Mouse (Mus musculus): ENCODE results near the gene Uts2b. TPM values are rescaled to one million over a fixed set of nuclear protein-coding genes. Genes with fewer than 3 reads are reported as not detected.

The Uts2b gene
- polyA plus RNA-seq (2016; fragmentation: Nextera tagmentation; extraction: Ambion mirVana): not detected in 2 replicates

DNA sequence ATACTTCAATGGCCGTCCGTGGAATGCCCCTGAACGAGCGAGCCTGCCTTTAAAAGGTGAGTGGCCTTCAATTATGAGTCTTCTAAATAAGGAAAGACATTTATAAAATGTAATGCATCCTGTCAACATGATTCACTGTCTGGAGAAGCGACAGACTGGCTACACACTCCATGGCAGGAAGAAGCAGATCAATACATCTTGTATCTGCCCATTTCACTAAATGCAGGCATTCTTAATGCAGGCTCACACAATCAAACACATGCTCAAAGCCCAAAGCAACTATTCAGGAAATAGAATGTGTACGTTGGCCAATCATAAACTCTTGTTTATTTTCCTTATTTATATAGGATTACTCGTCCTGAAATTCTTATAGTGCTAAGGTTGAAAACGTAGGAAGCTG, at the start of gene Uts2b:
Uts2b (minus strand) TSS at position 49 of the 400 bp plus-strand sequence.
- WGBS: 89% methylated on average over 8 of the region's 8 CpGs
- Histone ChIP-seq H3K27me3 (ENCODE audit: poor library complexity, severe bottlenecking) (no peaks in the 10 kb centered on the region), H3K9me3 (no peaks in the 10 kb centered on the region), H3K4me1 (no peaks in the 10 kb centered on the region), H3K36me3 (replicated peaks) (no peaks in the 10 kb centered on the region), H3K27ac (no peak within 1 kb of the TSS), H3K4me3 (no peak within 1 kb of the TSS)
- DNase-seq (ENCODE audit: extremely low spot score, low spot score): no peak

DNA sequence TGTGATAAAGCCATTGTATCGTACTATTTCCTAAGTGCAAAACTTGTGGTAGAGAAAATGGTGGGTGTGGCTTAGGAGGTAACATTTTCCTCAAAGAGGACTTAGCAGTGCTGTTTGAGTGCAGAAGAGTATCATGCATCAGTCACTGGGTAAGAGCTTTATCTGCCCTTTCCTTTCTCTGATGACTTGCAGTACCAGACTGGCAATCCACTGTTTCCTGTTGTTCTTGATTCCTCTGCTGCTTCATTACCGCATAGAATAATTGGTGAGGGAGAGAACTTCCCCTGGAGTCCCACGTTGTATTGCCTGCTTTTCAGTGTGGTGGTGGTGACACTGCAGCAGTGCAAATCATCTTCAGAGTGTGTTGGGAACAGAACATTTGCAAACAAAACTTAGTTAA, 47.6 kb upstream of the Uts2b start:
- 94% methylated on average over 3 of the region's 3 CpGs for WGBS
- DNase-seq (ENCODE audit: extremely low spot score, low spot score): no peak
- no peaks in the 10 kb centered on the region for H3K4me1 ChIP-seq
- H3K4me3 ChIP-seq: no peak overlapping the region
- H3K9me3 ChIP-seq: peaks cover 12% of the 10 kb centered on the region
- no peak overlapping the region for H3K27ac ChIP-seq
- H3K36me3 ChIP-seq (replicated peaks): peaks cover 98% of the 10 kb centered on the region
- no peaks in the 10 kb centered on the region for H3K27me3 ChIP-seq (ENCODE audit: poor library complexity, severe bottlenecking)

DNA sequence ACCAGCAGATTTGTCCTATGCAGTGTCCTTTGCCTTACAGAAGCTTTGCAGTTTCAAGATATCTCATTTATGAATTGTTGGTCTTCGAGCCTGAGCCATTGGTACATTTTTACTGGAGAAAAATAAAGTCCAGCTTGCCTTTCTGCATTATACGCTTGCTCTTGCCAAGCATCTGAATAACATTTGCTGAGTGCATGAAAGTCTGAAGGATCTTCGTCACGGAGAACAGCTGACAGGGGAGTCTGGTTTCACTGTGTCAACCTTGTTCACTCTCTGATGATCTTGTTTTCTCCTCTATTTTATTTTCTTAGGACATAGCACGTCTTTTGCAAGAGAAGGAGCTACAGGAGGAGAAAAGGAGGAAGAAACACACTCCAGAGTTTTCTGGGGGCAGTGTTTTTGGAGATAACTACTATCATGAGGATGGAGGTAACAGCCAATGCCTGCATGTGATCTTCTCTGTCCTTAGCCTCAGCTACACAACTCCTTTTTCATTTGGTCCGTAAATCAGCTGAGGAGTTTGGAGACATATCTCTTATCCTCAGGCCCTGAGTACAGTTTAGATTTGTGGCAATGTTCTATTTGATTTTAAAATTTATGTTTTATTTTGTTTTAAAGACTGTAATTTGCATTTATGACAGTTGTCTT, 47.0 kb upstream of the Uts2b start:
- no peak for DNase-seq (ENCODE audit: extremely low spot score, low spot score)
- Histone ChIP-seq H3K4me3 (no peak overlapping the region), H3K4me1 (no peaks in the 10 kb centered on the region), H3K9me3 (peaks cover 6% of the 10 kb centered on the region), H3K27me3 (ENCODE audit: poor library complexity, severe bottlenecking) (no peaks in the 10 kb centered on the region), H3K27ac (no peak overlapping the region), H3K36me3 (replicated peaks) (peaks cover 98% of the 10 kb centered on the region)
- WGBS: 93% methylated on average over 6 of the region's 6 CpGs

DNA sequence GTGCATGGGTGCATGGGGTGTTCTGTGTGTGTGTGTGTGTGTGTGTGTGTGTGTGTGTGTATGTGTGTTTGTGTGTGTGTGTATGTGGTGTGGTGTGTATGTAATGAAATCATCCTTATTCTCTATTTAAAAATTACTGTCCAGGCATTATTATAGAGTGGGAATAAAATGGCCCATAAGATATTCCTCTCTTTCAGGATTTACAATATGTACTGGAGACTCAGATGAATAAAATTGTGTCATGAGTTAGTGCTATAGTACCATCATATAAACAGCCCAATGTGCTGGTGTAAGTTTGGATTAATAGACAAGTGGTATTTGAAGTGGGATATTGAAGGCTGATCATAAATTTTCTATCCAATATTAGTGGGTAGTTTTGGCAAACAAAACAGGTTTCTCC, 34.1 kb upstream of the Uts2b start:
- Histone ChIP-seq H3K9me3 (no peaks in the 10 kb centered on the region), H3K4me1 (no peaks in the 10 kb centered on the region), H3K4me3 (no peak overlapping the region), H3K27me3 (ENCODE audit: poor library complexity, severe bottlenecking) (no peaks in the 10 kb centered on the region), H3K36me3 (replicated peaks) (peaks cover 32% of the 10 kb centered on the region), H3K27ac (no peak overlapping the region)
- DNase-seq (ENCODE audit: extremely low spot score, low spot score): no peak

DNA sequence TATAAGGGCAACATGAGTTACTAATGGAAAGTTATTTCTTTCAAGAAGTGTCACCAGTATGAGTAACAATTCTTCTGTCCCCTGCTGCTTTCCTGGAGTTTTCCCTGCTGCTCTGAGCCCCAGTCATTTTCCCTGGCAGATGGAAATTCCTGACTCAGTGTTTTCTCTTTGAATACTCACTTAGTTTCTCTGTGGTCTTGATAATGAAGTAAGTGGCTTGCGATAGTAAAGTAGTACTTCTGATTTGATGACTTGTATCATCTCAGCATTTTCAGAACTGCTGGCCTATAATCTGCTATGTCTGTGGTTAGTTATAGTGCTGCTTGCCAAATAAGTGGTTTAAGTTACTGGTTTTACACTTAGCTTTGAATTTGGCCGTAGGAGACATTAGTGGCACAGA, 31.5 kb upstream of the Uts2b start:
- 93% methylated on average over 2 of the region's 2 CpGs for WGBS
- Histone ChIP-seq H3K36me3 (replicated peaks) (peaks cover 18% of the 10 kb centered on the region), H3K27me3 (ENCODE audit: poor library complexity, severe bottlenecking) (no peaks in the 10 kb centered on the region)

DNA sequence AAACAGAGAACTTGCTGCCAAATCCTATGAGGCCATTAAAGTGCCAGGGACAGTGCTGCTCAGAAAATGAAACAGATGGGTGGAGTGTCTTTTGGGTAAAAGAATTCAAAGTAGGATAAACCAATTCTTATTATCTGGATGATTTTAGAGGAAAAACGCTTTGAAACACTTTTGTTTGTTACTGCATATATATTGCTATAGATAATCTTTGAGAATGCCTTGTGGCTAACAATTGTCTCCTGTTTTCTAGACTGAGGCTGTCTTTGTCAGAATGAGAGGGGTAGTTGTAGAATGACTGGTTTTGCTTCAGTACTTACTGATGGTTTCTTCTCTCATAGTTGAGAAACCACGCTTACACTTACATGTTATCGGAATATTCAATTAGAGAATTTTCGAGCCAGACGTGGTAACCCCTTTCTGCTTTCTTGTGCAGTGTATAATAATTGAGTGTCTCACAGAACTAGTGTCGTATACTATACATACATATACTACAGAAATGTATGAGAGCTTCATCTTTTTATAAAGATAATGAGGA, 29.7 kb upstream of the Uts2b start:
- DNase-seq (ENCODE audit: extremely low spot score, low spot score): no peak
- no peaks in the 10 kb centered on the region; the same call in 1 of the 2 replicates for H3K9me3 ChIP-seq
- H3K4me3 ChIP-seq: no peak overlapping the region
- H3K4me1 ChIP-seq: no peaks in the 10 kb centered on the region
- no peaks in the 10 kb centered on the region for H3K27me3 ChIP-seq (ENCODE audit: poor library complexity, severe bottlenecking)
- 93% methylated on average over 6 of the region's 6 CpGs for whole genome bisulfite sequencing
- no peak overlapping the region for H3K27ac ChIP-seq
- H3K36me3 ChIP-seq (replicated peaks): peaks cover 17% of the 10 kb centered on the region

More for the DNA sequence above, 31.5 kb upstream of the Uts2b start:
- Histone ChIP-seq H3K27ac (no peak overlapping the region), H3K4me1 (no peaks in the 10 kb centered on the region), H3K4me3 (no peak overlapping the region), H3K9me3 (no peaks in the 10 kb centered on the region)
- no peak for DNase-seq (ENCODE audit: extremely low spot score, low spot score)

DNA sequence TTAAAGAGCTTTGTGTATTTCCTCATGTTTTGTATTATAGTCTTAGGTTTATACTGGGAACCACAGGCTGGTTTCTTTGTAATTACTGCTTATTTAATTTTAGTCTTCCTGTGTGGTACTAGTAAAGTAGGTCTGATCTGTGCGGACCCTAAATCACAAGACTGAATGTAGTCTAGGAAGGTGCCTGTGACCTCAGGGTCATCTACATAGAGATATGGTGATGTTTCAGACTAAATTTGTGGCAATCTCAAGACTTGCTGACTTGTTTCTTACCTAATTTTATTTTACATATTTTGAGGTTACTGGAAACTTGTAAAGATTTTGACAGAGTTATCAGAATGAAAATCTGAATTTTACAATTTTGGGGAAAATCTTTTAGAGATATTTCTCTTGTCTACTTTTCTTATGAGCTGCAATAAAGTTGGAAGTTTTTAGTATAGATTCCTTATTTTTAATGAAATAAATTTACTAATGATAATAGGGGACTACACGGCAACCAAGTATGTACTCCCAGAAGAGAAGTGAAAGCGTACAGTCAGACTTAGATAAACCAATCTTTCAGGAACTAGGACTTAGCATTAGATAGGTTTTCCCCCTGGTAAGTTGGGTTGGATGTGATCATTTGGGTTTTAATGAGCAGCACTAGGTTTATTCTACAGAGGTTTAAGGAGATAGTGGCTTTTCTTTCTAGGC, 29.1 kb upstream of the Uts2b start:
- H3K27ac ChIP-seq: no peak overlapping the region
- DNase-seq (ENCODE audit: extremely low spot score, low spot score): no peak
- no peaks in the 10 kb centered on the region; the same call in 1 of the 2 replicates for H3K9me3 ChIP-seq
- no peaks in the 10 kb centered on the region for H3K27me3 ChIP-seq (ENCODE audit: poor library complexity, severe bottlenecking)
- H3K4me3 ChIP-seq: no peak overlapping the region
- no peaks in the 10 kb centered on the region for H3K4me1 ChIP-seq
- peaks cover 17% of the 10 kb centered on the region for H3K36me3 ChIP-seq (replicated peaks)
- 92% methylated on average over 3 of the region's 3 CpGs for WGBS

DNA sequence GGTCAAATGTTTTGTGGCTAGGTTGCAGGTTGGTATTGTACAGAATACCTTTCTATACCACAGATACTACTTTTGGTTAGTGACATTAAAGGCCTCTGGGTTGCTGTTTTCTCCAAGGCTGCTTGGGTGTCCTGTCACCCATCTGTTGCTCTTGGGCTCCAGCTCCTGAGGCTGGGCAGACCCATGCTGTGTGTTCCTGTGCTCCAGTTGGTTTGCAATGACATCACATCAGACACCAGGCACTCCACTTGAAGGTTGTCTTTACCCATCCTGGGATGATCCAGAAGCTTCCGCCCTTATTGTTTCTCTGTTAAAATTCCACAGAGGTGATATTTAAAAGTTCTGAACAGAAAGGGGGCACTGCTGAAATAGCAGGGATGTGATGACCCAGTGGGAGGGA, 26.9 kb upstream of the Uts2b start:
- Histone ChIP-seq H3K4me3 (no peak overlapping the region), H3K36me3 (replicated peaks) (peaks cover 17% of the 10 kb centered on the region), H3K27me3 (ENCODE audit: poor library complexity, severe bottlenecking) (no peaks in the 10 kb centered on the region), H3K9me3 (no peaks in the 10 kb centered on the region; the same call in 1 of the 2 replicates), H3K27ac (no peak overlapping the region), H3K4me1 (no peaks in the 10 kb centered on the region)
- 91% methylated on average over 1 of the region's 1 CpGs for WGBS
- DNase-seq (ENCODE audit: extremely low spot score, low spot score): no peak

DNA sequence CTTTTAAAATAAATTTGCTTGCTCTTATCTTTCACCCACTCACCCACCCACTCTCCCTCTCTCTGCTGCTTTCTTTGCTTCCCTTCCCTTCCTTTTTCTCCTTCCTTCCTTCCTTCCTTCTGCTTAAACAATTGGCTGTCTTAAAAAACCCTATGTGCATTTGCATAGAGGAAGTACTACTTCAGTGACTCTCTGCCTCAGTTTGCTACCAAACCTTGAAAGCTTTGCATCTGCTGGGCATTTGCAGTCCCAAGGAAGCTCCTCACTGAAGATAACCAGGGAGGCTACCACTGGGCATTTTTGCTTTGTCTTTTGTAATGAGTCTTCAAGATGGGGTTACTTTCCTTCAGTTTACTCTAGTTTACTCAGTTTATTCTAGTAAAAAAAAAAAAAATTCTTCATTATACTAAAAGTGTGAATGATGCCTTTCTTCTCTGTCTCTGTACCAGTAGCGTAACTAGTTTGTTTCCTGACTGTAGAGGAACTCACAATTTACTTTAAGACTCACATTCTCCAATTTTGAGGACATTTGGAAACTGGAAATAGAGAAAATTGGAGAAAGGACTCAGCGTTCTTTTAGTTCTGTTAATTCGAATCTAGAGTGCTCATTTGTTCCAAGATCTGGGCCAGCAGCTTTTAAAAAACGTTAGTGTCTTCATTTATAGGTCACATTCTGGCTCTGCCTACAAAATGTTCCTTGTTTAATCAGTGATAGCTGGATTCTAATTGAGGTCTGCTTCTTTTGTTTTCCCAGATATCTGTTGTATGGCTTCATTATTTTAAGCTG, 25.4 kb upstream of the Uts2b start:
- no peaks in the 10 kb centered on the region; the same call in 1 of the 2 replicates for H3K9me3 ChIP-seq
- no peak for DNase-seq (ENCODE audit: extremely low spot score, low spot score)
- no peak overlapping the region for H3K27ac ChIP-seq
- peaks cover 13% of the 10 kb centered on the region for H3K4me1 ChIP-seq
- H3K27me3 ChIP-seq (ENCODE audit: poor library complexity, severe bottlenecking): no peaks in the 10 kb centered on the region
- WGBS: 93% methylated on average over 4 of the region's 4 CpGs
- peaks cover 17% of the 10 kb centered on the region for H3K36me3 ChIP-seq (replicated peaks)
- H3K4me3 ChIP-seq: no peak overlapping the region

DNA sequence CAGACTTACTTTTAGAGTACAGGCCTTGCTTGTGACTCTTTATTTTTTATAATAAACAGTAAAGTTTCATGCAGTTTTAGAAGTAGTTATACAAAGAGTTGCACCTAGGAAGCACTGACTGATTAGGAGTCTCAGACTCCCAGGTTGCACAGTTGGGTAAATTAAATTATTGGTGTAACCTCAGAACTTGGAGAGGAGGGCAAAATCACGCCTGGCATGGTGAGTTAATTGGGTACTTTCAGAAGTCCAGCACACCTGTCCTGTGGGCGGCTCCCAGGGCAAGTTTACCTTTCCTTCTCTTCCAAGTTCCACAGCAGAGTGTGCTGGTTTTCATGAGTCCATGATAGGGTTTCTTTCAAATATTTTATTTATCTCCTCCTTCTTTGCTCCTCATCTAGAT, 21.8 kb upstream of the Uts2b start:
- no peak for DNase-seq (ENCODE audit: extremely low spot score, low spot score)
- 86% methylated on average over 2 of the region's 2 CpGs for WGBS
- no peaks in the 10 kb centered on the region; the same call in 1 of the 2 replicates for H3K9me3 ChIP-seq

DNA sequence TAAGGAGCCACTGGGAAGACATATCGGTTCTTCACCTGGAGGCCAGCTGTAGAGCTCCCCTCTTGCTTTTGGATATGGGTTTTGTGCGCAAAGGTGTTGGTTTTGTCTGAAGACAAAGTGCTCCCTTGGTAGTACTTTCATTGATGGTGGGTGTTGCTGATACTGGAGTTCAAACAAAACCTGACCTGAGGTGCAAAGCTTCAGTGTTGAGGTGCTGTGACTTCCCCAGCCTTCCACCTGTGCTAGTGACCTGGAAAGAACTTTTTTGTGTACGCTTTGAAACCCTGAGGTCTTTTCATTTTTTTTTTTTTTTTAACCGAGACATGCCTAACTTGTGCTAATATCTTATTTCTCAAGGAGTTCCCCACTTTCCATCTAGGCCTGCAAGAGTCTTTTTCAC, 20.3 kb upstream of the Uts2b start:
- WGBS: 94% methylated on average over 4 of the region's 4 CpGs
- peaks cover 30% of the 10 kb centered on the region for H3K4me1 ChIP-seq
- peak overlapping the region; percentile 98 for H3K27ac ChIP-seq
- peak overlapping the region; percentile 89 for H3K4me3 ChIP-seq
- no peaks in the 10 kb centered on the region for H3K9me3 ChIP-seq
- no peak for DNase-seq (ENCODE audit: extremely low spot score, low spot score)
- H3K27me3 ChIP-seq (ENCODE audit: poor library complexity, severe bottlenecking): no peaks in the 10 kb centered on the region
- 0 out of 2 replicates have a peak, but pooled peaks cover 2% of the 10 kb centered on the region for H3K36me3 ChIP-seq (replicated peaks)

More for the DNA sequence above, 21.8 kb upstream of the Uts2b start:
- no peak overlapping the region for H3K27ac ChIP-seq
- no peak overlapping the region for H3K4me3 ChIP-seq
- peaks cover 30% of the 10 kb centered on the region for H3K4me1 ChIP-seq
- no peaks in the 10 kb centered on the region for H3K27me3 ChIP-seq (ENCODE audit: poor library complexity, severe bottlenecking)
- peaks cover 13% of the 10 kb centered on the region for H3K36me3 ChIP-seq (replicated peaks)

DNA sequence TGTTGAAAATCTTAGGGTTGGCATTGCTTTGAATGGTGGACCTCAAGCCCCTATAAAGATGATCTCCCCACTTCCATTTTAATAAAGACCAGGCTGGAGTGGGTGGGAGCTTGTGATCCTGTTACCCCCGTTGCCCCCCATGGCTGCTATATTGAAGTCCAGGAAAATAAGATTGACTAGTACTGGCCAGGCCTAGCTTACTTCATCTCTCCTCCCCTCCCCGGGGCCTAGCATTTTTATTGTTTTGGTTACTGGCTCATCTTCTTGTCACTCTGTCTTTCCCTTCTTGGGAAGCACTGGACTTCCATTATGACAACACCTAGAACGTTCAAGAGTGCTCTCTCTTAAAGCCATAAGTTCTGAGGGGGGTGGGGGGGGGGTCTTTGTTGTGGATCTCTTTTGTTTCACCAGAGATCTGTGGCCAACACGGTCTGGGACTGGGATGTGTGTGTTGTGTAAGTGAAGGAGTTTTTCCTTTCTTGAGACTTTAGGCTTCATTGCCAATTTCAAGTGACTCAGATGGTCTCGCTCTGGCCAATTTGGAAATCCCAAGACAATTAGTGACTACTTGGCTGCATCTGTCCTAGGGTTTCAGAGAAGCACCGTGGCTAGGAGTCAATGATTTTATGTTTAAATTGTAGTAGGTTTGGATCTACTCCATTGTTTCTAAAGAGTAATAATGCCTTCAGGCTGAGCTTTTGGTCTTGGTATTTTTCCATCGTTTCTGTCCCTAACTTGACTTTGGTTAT, 19.7 kb upstream of the Uts2b start:
- 31% methylated on average over 7 of the region's 7 CpGs for WGBS
- peak overlapping the region; percentile 89 for H3K4me3 ChIP-seq
- H3K9me3 ChIP-seq: no peaks in the 10 kb centered on the region
- peaks cover 30% of the 10 kb centered on the region for H3K4me1 ChIP-seq
- no peaks in the 10 kb centered on the region for H3K27me3 ChIP-seq (ENCODE audit: poor library complexity, severe bottlenecking)
- H3K27ac ChIP-seq: peak overlapping the region; percentile 98
- DNase-seq (ENCODE audit: extremely low spot score, low spot score): peak; percentile 20
- H3K36me3 ChIP-seq (replicated peaks): no peaks in the 10 kb centered on the region

Measured in forebrain, embryonic 10.5 days (tissue).